8 mouse cellular contexts compared by ENCODE assay signal in genomic region chr2:180641576-180642554, GRCm38 (mm10). TPM values are rescaled to one million over a fixed set of nuclear protein-coding genes. Genes with fewer than 3 reads are reported as not detected.
DNase-seq lines count a peak whose midpoint lies in the region; ATAC-seq and TF ChIP-seq lines count a peak whose summit lies in the region.

No protein-coding gene starts in this region.

- TF ChIP-seq CTCF in lung, postnatal 0 days (IDR thresholded peaks at IDR 0.05): no peak

- H3K4me2 ChIP-seq in lung, postnatal 0 days (replicated peaks; ENCODE audit: low read depth, low read length): peak overlapping the region; percentile 38
- peak overlapping the region; percentile 41 for H3K4me2 ChIP-seq in forebrain, embryonic 14.5 days (ENCODE audit: low read length)
- H3K4me2 ChIP-seq in liver, embryonic 12.5 days: peak overlapping the region; percentile 51
- peak overlapping the region; percentile 46 for H3K4me2 ChIP-seq in stomach, embryonic 16.5 days (ENCODE audit: low read depth, low read length)

- H3K27ac ChIP-seq in lung, postnatal 0 days (ENCODE audit: low read length): no peak overlapping the region
- H3K27ac ChIP-seq in forebrain, embryonic 14.5 days (ENCODE audit: low read depth, low read length): no peak overlapping the region
- no peak overlapping the region for H3K27ac ChIP-seq in liver, embryonic 12.5 days
- H3K27ac ChIP-seq in stomach, embryonic 16.5 days (ENCODE audit: low read length): no peak overlapping the region

- no peak for DNase-seq in lung, postnatal 0 days (ENCODE audit: low spot score)
- no peak for DNase-seq in lung, adult 18-20 months
- no peak for DNase-seq in forebrain, embryonic 14.5 days (ENCODE audit: low spot score)
- no peak for DNase-seq in thymus, postnatal 14 days
- no peak for DNase-seq in layer of hippocampus, postnatal 14 days (ENCODE audit: low spot score in 2 of 2)
- no peak for DNase-seq in gastrocnemius, postnatal 4 days (ENCODE audit: low spot score in 2 of 2)

- peaks cover 20% of the 10 kb centered on the region; the same call in 1 of the 2 replicates for H3K27me3 ChIP-seq in lung, postnatal 0 days (replicated peaks; ENCODE audit: insufficient read depth, low read length)
- peaks cover 37% of the 10 kb centered on the region for H3K27me3 ChIP-seq in forebrain, embryonic 14.5 days (replicated peaks; ENCODE audit: control insufficient read depth, insufficient read depth, low read length)
- peaks cover 65% of the 10 kb centered on the region for H3K27me3 ChIP-seq in liver, embryonic 12.5 days (replicated peaks)
- peaks cover 37% of the 10 kb centered on the region for H3K27me3 ChIP-seq in stomach, embryonic 16.5 days (ENCODE audit: control insufficient read depth, insufficient read depth, low read length)

- no peak for TF ChIP-seq EP300 in lung, postnatal 0 days (IDR thresholded peaks at IDR 0.05)

- WGBS in lung, postnatal 0 days: 2% methylated on average over 69 of the region's 112 CpGs
- under 1% methylated on average over 98 of the region's 112 CpGs for WGBS in forebrain, embryonic 14.5 days
- WGBS in liver, embryonic 12.5 days (ENCODE audit: insufficient replicate concordance): 5% methylated on average over 70 of the region's 112 CpGs
- 3% methylated on average over 106 of the region's 112 CpGs for WGBS in stomach, embryonic 16.5 days

- peak; percentile 52; the same call in 1 of the 2 replicates for ATAC-seq in lung, postnatal 0 days
- 0 out of 2 replicates have a peak, but pooled peaks have one; percentile 26 for ATAC-seq in forebrain, embryonic 14.5 days
- ATAC-seq in liver, embryonic 12.5 days: no peak
- peak; percentile 66 for ATAC-seq in stomach, embryonic 16.5 days (ENCODE audit: insufficient read depth, low FRiP score)

- H3K4me1 ChIP-seq in lung, postnatal 0 days (ENCODE audit: insufficient read depth, low read depth, low read length): no peaks in the 10 kb centered on the region
- no peaks in the 10 kb centered on the region for H3K4me1 ChIP-seq in forebrain, embryonic 14.5 days (ENCODE audit: control insufficient read depth, insufficient read depth, low read length)
- no peaks in the 10 kb centered on the region for H3K4me1 ChIP-seq in liver, embryonic 12.5 days
- H3K4me1 ChIP-seq in stomach, embryonic 16.5 days (ENCODE audit: control insufficient read depth, insufficient read depth, low read length): no peaks in the 10 kb centered on the region; the same call in 1 of the 2 replicates

- H3K4me3 ChIP-seq in lung, postnatal 0 days (ENCODE audit: low read depth, low read length): peak overlapping the region; percentile 15
- peak overlapping the region; percentile 26 for H3K4me3 ChIP-seq in forebrain, embryonic 14.5 days (ENCODE audit: low read depth, low read length)
- H3K4me3 ChIP-seq in liver, embryonic 12.5 days: peak overlapping the region; percentile 35
- H3K4me3 ChIP-seq in stomach, embryonic 16.5 days (replicated peaks; ENCODE audit: low read length): peak overlapping the region; percentile 37

- no peaks in the 10 kb centered on the region for H3K36me3 ChIP-seq in lung, postnatal 0 days (ENCODE audit: insufficient read depth, low read length)
- no peaks in the 10 kb centered on the region for H3K36me3 ChIP-seq in forebrain, embryonic 14.5 days (ENCODE audit: control insufficient read depth, insufficient read depth, low read length)
- H3K36me3 ChIP-seq in liver, embryonic 12.5 days: no peaks in the 10 kb centered on the region
- H3K36me3 ChIP-seq in stomach, embryonic 16.5 days (ENCODE audit: control insufficient read depth, insufficient read depth, low read length): no peaks in the 10 kb centered on the region

- H3K9ac ChIP-seq in lung, postnatal 0 days (replicated peaks; ENCODE audit: low read depth): no peak overlapping the region
- no peak overlapping the region for H3K9ac ChIP-seq in forebrain, embryonic 14.5 days (ENCODE audit: low read length)
- no peak overlapping the region for H3K9ac ChIP-seq in liver, embryonic 12.5 days
- peak overlapping the region; percentile 35 for H3K9ac ChIP-seq in stomach, embryonic 16.5 days (ENCODE audit: low read length)

- H3K9me3 ChIP-seq in lung, postnatal 0 days (ENCODE audit: low read length): peaks cover 13% of the 10 kb centered on the region
- H3K9me3 ChIP-seq in forebrain, embryonic 14.5 days (replicated peaks; ENCODE audit: control insufficient read depth, low read length): peaks cover 12% of the 10 kb centered on the region
- H3K9me3 ChIP-seq in liver, embryonic 12.5 days (replicated peaks): peaks cover 9% of the 10 kb centered on the region
- peaks cover 18% of the 10 kb centered on the region for H3K9me3 ChIP-seq in stomach, embryonic 16.5 days (replicated peaks; ENCODE audit: control insufficient read depth, low read length)

RNA-seq across cellular contexts. Expression of gene Tcfl5, which starts 0.6 kb away (rescaled TPM):
- polyA plus RNA-seq in lung, postnatal 0 days (2015; fragmentation: Nextera tagmentation; extraction: Ambion mirVana): not detected in 2 replicates
- 0.15 and 0.35 TPM in 2 replicates for polyA plus RNA-seq in forebrain, embryonic 14.5 days (2014; fragmentation: Nextera tagmentation; extraction: Ambion mirVana)
- polyA plus RNA-seq in liver, embryonic 12.5 days (2016; fragmentation: Nextera tagmentation; extraction: Ambion mirVana): 0.08 and 0.26 TPM in 2 replicates
- 0.12 TPM in 1 of 2 replicates, not detected in the other for polyA plus RNA-seq in stomach, embryonic 16.5 days (2015; fragmentation: Nextera tagmentation; extraction: Ambion mirVana)
- 1 to 10 TPM; 1.2 to 2.0 TPM for total RNA-seq in layer of hippocampus, postnatal 14 days (2021)
- 1 to 10 TPM in 1 of 2 experiments, under 1 TPM in 1; 0.93 to 1.3 TPM for total RNA-seq in gastrocnemius, postnatal 4 days (2021)

RNA-seq across cellular contexts. Expression of gene Col9a3, which starts 44.3 kb away (rescaled TPM):
- polyA plus RNA-seq in lung, postnatal 0 days (2015; fragmentation: Nextera tagmentation; extraction: Ambion mirVana): 0.30 and 0.33 TPM in 2 replicates
- 25.1 and 28.6 TPM in 2 replicates for polyA plus RNA-seq in forebrain, embryonic 14.5 days (2014; fragmentation: Nextera tagmentation; extraction: Ambion mirVana)
- polyA plus RNA-seq in liver, embryonic 12.5 days (2016; fragmentation: Nextera tagmentation; extraction: Ambion mirVana): 2.4 and 2.9 TPM in 2 replicates
- 6.6 and 9.0 TPM in 2 replicates for polyA plus RNA-seq in stomach, embryonic 16.5 days (2015; fragmentation: Nextera tagmentation; extraction: Ambion mirVana)
- total RNA-seq in layer of hippocampus, postnatal 14 days (2021): 10 to 100 TPM; 33.3 to 56.0 TPM
- total RNA-seq in gastrocnemius, postnatal 4 days (2021): 1 to 10 TPM; 2.2 to 2.7 TPM

RNA-seq across cellular contexts. Expression of gene Ogfr, which starts 52.8 kb away (rescaled TPM):
- 37.5 and 38.3 TPM in 2 replicates for polyA plus RNA-seq in lung, postnatal 0 days (2015; fragmentation: Nextera tagmentation; extraction: Ambion mirVana)
- polyA plus RNA-seq in forebrain, embryonic 14.5 days (2014; fragmentation: Nextera tagmentation; extraction: Ambion mirVana): 95.6 and 100 TPM in 2 replicates
- 31.6 and 32.5 TPM in 2 replicates for polyA plus RNA-seq in liver, embryonic 12.5 days (2016; fragmentation: Nextera tagmentation; extraction: Ambion mirVana)
- polyA plus RNA-seq in stomach, embryonic 16.5 days (2015; fragmentation: Nextera tagmentation; extraction: Ambion mirVana): 35.0 and 39.5 TPM in 2 replicates
- 10 to 100 TPM; 63.3 to 65.1 TPM for total RNA-seq in layer of hippocampus, postnatal 14 days (2021)
- total RNA-seq in gastrocnemius, postnatal 4 days (2021): 10 to 100 TPM; 46.8 to 52.2 TPM
